Mouse (Mus musculus): Measurements from ENCODE around the gene Gm45837. TPM values are rescaled to one million over a fixed set of nuclear protein-coding genes. Genes with fewer than 3 reads are reported as not detected.

Gm45837 gene
- total and polyA plus RNA-seq, 3 experiments, result 1.2 TPM; not detected in 2

- Histone ChIP-seq H3K9me3 (replicated peaks; ENCODE audit: insufficient read depth, low read length) (no peaks in the 10 kb centered on the region), H3K36me3 (ENCODE audit: control insufficient read depth in 1 of 2, insufficient read depth in 2 of 2, low read length in 2 of 2) (no peaks in the 10 kb centered on the region), H3K27me3 (ENCODE audit: control insufficient read depth in 1 of 2, insufficient read depth in 2 of 2, low read length in 2 of 2) (peaks cover 0 to 8% of the 10 kb centered on the region in 2 experiments), H3K79me2 (ENCODE audit: control insufficient read depth, insufficient read depth, low read length, poor library complexity) (no peaks in the 10 kb centered on the region), H3K27ac (ENCODE audit: control insufficient read depth, low read depth, low read length) (no peak overlapping the region), H3K4me3 (ENCODE audit: control insufficient read depth in 1 of 2, insufficient read depth in 1 of 2, low read depth in 2 of 2, low read length in 2 of 2) (no peak overlapping the region), H3K9ac (ENCODE audit: control insufficient read depth, low read depth, low read length, poor library complexity, severe bottlenecking) (no peak overlapping the region), H3K4me1 (ENCODE audit: control insufficient read depth in 1 of 2, insufficient read depth in 2 of 2, low read length in 2 of 2) (no peaks in the 10 kb centered on the region)
- no peak for DNase-seq (ENCODE audit: low read depth, low spot score)
- no peak for TF ChIP-seq SIN3A (IDR thresholded peaks at IDR 0.05; ENCODE audit: low read length)
- TF ChIP-seq MAX (IDR thresholded peaks at IDR 0.05; ENCODE audit: low read length), result no peak
- TF ChIP-seq RAD21 (IDR thresholded peaks at IDR 0.05; ENCODE audit: low read depth, low read length), result no peak
- no peak for TF ChIP-seq ZMIZ1 (IDR thresholded peaks at IDR 0.05; ENCODE audit: low read depth, low read length)
- TF ChIP-seq HCFC1 (IDR thresholded peaks at IDR 0.05; ENCODE audit: low read depth, low read length), result no peak
- no peak for TF ChIP-seq CHD1 (IDR thresholded peaks at IDR 0.05; ENCODE audit: low read depth, low read length)
- TF ChIP-seq GABPA (IDR thresholded peaks at IDR 0.05; ENCODE audit: low read depth, low read length), result no peak
- TF ChIP-seq MAFK (IDR thresholded peaks at IDR 0.05; ENCODE audit: borderline replicate concordance, low read depth, low read length), result no peak
- no peak for TF ChIP-seq BHLHE40 (IDR thresholded peaks at IDR 0.05; ENCODE audit: borderline replicate concordance, low read depth, low read length)
- TF ChIP-seq NRF1 (IDR thresholded peaks at IDR 0.05; ENCODE audit: insufficient read depth, low read depth, low read length, poor library complexity, severe bottlenecking), result no peak
- no peak for TF ChIP-seq UBTF (IDR thresholded peaks at IDR 0.05; ENCODE audit: borderline replicate concordance, insufficient read depth, low read depth, low read length)
- no peak for TF ChIP-seq SMC3 (IDR thresholded peaks at IDR 0.05; ENCODE audit: low read depth, low read length)
- no peak for TF ChIP-seq NELFE (IDR thresholded peaks at IDR 0.05; ENCODE audit: low read depth, low read length)
- no peak for TF ChIP-seq MXI1 (IDR thresholded peaks at IDR 0.05; ENCODE audit: low read depth, low read length)
- TF ChIP-seq KAT2A (conservative IDR thresholded peaks at IDR 0.05; ENCODE audit: low read depth, low read length), result no peak
- TF ChIP-seq ZNF384 (IDR thresholded peaks at IDR 0.05; ENCODE audit: low read depth, low read length), result no peak
- TF ChIP-seq MAZ (IDR thresholded peaks at IDR 0.05; ENCODE audit: low read depth, low read length), result no peak
- TF ChIP-seq EP300 (IDR thresholded peaks at IDR 0.05; ENCODE audit: low read depth in 1 of 2, low read length in 2 of 2), result no peak
- no peak for TF ChIP-seq MYB (IDR thresholded peaks at IDR 0.05; ENCODE audit: low read depth, low read length)
Observed at GRCm38 (mm10) chr7:101482499-101483081, 71.9 kb downstream of the Gm45837 start.

GRCm38 (mm10) chr7:101483498-101484115 lies 72.9 kb downstream of the Gm45837 start:
- no peak overlapping the region for H3K4me3 ChIP-seq (ENCODE audit: control insufficient read depth in 1 of 2, insufficient read depth in 1 of 2, low read depth in 2 of 2, low read length in 2 of 2)
- H3K36me3 ChIP-seq (ENCODE audit: control insufficient read depth in 1 of 2, insufficient read depth in 2 of 2, low read length in 2 of 2), result no peaks in the 10 kb centered on the region
- H3K79me2 ChIP-seq (ENCODE audit: control insufficient read depth, insufficient read depth, low read length, poor library complexity), result no peaks in the 10 kb centered on the region
- no peak overlapping the region for H3K9ac ChIP-seq (ENCODE audit: control insufficient read depth, low read depth, low read length, poor library complexity, severe bottlenecking)
- no peaks in the 10 kb centered on the region for H3K4me1 ChIP-seq (ENCODE audit: control insufficient read depth in 1 of 2, insufficient read depth in 2 of 2, low read length in 2 of 2)
- no peak for DNase-seq (ENCODE audit: low read depth, low spot score)
- peaks cover 0 to 8% of the 10 kb centered on the region in 2 experiments for H3K27me3 ChIP-seq (ENCODE audit: control insufficient read depth in 1 of 2, insufficient read depth in 2 of 2, low read length in 2 of 2)
- no peak for TF ChIP-seq JUND (IDR thresholded peaks at IDR 0.05; ENCODE audit: low read depth, low read length)
- TF ChIP-seq E2F4 (IDR thresholded peaks at IDR 0.05; ENCODE audit: borderline replicate concordance, low read depth, low read length), result no peak
- no peak for TF ChIP-seq BHLHE40 (IDR thresholded peaks at IDR 0.05; ENCODE audit: borderline replicate concordance, low read depth, low read length)
- no peak for TF ChIP-seq POLR2A (IDR thresholded peaks at IDR 0.05; ENCODE audit: control insufficient read depth in 1 of 2, insufficient read depth in 1 of 2, low read depth in 1 of 2, low read length in 2 of 2, poor library complexity in 1 of 2)
- no peak for TF ChIP-seq CTCF (IDR thresholded peaks at IDR 0.05 in 2 of 3, conservative IDR thresholded peaks at IDR 0.05 in 1 of 3; ENCODE audit: control insufficient read depth in 1 of 3, insufficient read depth in 1 of 3, low read depth in 2 of 3, low read length in 3 of 3, poor library complexity in 1 of 3, severe bottlenecking in 1 of 3)
- no peak for TF ChIP-seq MAZ (IDR thresholded peaks at IDR 0.05; ENCODE audit: low read depth, low read length)
- no peak for TF ChIP-seq MAX (IDR thresholded peaks at IDR 0.05; ENCODE audit: low read length)
- no peak for TF ChIP-seq ZNF384 (IDR thresholded peaks at IDR 0.05; ENCODE audit: low read depth, low read length)
- TF ChIP-seq ZMIZ1 (IDR thresholded peaks at IDR 0.05; ENCODE audit: low read depth, low read length), result no peak
- no peak for TF ChIP-seq ELF1 (IDR thresholded peaks at IDR 0.05; ENCODE audit: low read depth, low read length)
- no peak for TF ChIP-seq HCFC1 (IDR thresholded peaks at IDR 0.05; ENCODE audit: low read depth, low read length)
- no peak overlapping the region for H3K27ac ChIP-seq (ENCODE audit: control insufficient read depth, low read depth, low read length)
- no peaks in the 10 kb centered on the region for H3K9me3 ChIP-seq (replicated peaks; ENCODE audit: insufficient read depth, low read length)

Measured in MEL (cell line).